Mouse (Mus musculus) lung, adult 2 months (tissue): ENCODE results near the gene Madd. TPM values are rescaled to one million over a fixed set of nuclear protein-coding genes. Genes with fewer than 3 reads are reported as not detected.

Experiments used
- DNase-seq: peaks from one replicate; pipeline ENCODE4 v3.0.0; 2022
- H3K4me1 ChIP-seq: fragments of 200-500 bp; 2 replicates; pipeline ENCODE4 v1.6.1; 2011; ENCODE audit warnings: low read length; ENCODE audit not compliant: control insufficient read depth, insufficient read depth
- H3K4me3 ChIP-seq: fragments of 200-500 bp; replicated peaks from 2 replicates; pipeline ENCODE3; 2011; ENCODE audit warnings: low read depth, mild to moderate bottlenecking, control low read depth, low read length; ENCODE audit errors: extremely low read depth
- CTCF ChIP-seq: fragments of 200-500 bp; IDR thresholded peaks from 2 replicates; pipeline ENCODE4 v1.5.1; 2011; ENCODE audit warnings: mild to moderate bottlenecking, low read length, control low read depth; ENCODE audit not compliant: insufficient read depth
- POLR2A ChIP-seq: fragments of 200-500 bp; IDR thresholded peaks from 2 replicates; pipeline ENCODE4 v1.6.1; 2011; ENCODE audit warnings: low read depth, mild to moderate bottlenecking, control low read depth, low read length, borderline replicate concordance; ENCODE audit errors: extremely low read depth
- WGBS: fragments of 180-500 bp; shearing (Covaris S2); methylation state at CpG from one replicate; pipeline ENCODE4 v1.1.7; 2018; 5-methylcytosine and 5-hydroxymethylcytosine counted together
- polyA plus RNA-seq: library from polyadenylated mRNA; depleted of rRNA; stranded (reverse); fragments of >200 nt; gene quantifications from 2 replicates; pipeline ENCODE4 v1.2.3, GENCODE M21; 2012; rRNA removed

Madd gene
- 21.7 and 31.3 TPM in 2 replicates for polyA plus RNA-seq

DNA sequence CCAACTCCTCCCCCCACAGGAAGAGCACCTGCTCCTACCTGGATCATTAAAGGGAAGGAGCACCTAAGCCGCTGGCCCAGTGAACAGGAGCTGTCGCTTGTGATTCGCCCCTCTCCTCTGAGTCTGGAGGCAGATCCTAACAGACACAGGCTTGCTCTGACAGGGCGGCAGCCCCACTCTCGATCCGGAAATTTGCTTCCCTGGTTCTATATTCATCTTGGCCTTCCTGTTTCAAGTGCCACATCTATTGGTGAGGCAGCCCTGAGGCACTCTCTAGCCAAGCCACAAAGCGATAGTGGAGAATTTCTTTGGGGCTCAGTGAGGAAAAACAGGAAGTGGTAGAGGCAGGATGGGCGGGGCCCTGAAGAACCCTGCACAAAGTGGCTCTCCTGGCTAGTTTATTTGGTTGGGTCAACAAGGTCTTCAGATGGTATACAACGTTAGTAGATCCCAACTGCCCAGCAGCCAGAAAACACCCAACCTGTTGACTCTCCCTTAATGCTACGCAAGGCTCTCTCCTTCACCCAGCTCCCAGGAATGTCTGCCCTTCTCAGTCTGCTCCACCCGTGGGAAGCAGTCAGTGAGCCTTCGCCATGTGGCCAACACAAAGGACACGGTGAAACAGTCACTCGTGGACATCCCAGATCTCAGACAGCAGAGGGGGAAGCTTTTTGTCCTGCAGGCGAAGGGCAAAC, at the start of gene Madd:
Madd (minus strand) TSS at position 127 of the 695 bp plus-strand sequence.
- peak within 1 kb of the TSS; percentile 88 for H3K4me3 ChIP-seq
- DNase-seq = peak; percentile 74
- 36% methylated on average over 15 of the region's 15 CpGs for WGBS
- peaks cover 10% of the 10 kb centered on the region for H3K4me1 ChIP-seq
- TF ChIP-seq POLR2A (peak; percentile 34; the same call in 1 of the 2 replicates), CTCF (no peak)

DNA sequence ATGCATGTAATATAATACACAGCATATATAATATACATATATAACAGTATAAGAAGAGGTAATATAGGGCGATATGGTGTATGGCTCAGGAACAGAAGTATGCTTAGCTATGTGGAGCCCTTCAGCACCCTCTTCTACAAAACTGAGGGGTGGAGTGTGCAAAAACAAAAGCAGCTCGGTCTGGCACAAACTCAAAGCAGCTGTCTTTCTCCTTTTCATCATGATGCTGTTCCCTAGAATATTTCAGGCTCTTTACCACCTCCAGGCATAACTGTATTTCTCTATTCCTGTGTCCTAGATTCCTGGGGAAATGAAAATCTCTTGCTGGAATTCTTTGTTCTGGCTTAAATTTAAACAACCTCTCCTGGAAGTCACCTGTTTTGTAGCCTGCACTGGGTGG, 46.1 kb upstream of the Madd start:
- WGBS = 76% methylated on average over 2 of the region's 2 CpGs
- Histone ChIP-seq H3K4me3 (no peak overlapping the region), H3K4me1 (no peaks in the 10 kb centered on the region)
- no peak for TF ChIP-seq CTCF
- TF ChIP-seq POLR2A = no peak
- no peak for DNase-seq

DNA sequence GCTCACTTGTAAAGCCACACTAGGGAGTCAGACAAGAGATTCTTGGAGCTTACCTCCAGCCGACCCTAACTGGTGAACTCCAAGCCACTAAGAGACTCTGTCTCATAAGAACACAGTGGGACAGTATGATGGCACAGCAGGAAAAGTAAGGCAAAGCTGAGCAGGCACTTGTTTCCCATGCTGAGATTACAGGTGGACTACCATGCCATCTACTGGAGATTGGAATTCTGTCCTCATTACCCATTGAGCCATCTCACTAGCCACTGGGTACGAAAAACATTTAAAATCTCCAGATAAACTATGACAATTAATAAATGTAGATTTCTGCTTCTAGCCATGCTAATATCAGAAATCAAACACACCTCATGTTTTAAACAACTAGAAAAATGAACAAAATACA, 40.0 kb upstream of the Madd start:
- Histone ChIP-seq H3K4me3 (no peak overlapping the region), H3K4me1 (no peaks in the 10 kb centered on the region)
- WGBS = 75% methylated on average over 2 of the region's 2 CpGs
- no peak for TF ChIP-seq POLR2A
- TF ChIP-seq CTCF = no peak
- DNase-seq = no peak

DNA sequence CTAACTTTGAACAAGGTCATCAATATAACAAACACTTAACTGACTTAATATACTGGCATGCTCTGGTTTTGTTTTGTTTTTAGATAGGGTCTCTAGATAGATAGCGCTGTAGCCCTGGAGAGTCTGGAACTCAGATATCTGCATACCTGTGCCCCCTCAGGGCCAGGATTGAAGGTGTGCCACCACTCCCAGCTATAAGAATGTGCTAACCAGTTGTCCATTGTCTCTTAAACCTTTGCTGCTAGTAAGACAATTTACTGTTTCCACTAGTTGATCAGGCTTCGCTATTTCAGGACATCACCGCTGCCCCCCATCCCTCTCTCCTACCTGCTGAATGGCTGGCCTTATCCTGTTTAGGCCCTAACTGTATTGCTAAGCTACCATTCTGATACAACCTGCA, 36.9 kb upstream of the Madd start:
- WGBS = 96% methylated on average over 3 of the region's 3 CpGs
- no peak for TF ChIP-seq CTCF
- TF ChIP-seq POLR2A = no peak
- no peak for DNase-seq

DNA sequence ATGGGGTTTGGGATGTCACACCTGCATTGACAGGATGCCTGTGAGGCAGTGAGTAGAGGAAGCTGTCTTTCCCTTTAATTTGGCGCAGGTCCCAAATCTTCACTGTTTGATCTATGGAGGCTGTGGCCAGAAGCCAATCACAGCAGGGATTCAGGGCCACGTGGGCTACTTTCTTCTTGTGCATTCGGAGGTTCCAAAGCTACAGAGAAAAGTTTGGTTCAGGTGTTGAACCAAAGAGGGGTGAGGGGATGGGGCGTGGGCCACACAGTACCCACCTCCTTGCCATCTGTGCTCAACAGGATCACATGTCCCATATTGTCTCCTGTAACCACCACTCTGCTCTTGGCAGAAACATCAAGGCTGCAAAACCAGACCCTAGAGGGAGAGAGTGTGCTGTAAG, 33.4 kb upstream of the Madd start:
- WGBS = 66% methylated on average over 4 of the region's 4 CpGs
- DNase-seq = no peak
- Histone ChIP-seq H3K4me1 (no peaks in the 10 kb centered on the region), H3K4me3 (no peak overlapping the region)
- no peak for TF ChIP-seq CTCF
- no peak for TF ChIP-seq POLR2A

More for the DNA sequence above, 36.9 kb upstream of the Madd start:
- H3K4me1 ChIP-seq = no peaks in the 10 kb centered on the region
- no peak overlapping the region for H3K4me3 ChIP-seq

DNA sequence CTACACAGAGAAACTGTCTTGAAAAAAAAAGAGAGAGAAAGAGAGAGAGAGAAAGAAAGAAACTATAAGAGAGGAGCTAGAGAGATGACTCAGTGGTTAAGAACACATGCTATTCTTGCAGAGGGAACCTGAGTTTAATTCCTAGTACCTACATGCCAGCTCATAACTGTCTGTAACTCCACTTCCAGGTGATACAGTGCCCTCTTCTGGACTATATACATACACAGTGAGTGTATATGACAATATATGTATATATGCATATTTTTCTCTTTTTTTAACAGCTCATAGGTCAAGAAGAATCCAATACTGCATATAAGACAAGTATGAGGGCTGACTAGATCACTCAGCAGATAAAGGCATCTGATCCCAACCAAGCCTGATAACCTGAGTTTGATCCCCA, 29.7 kb upstream of the Madd start:
- Histone ChIP-seq H3K4me1 (no peaks in the 10 kb centered on the region), H3K4me3 (no peak overlapping the region)
- TF ChIP-seq POLR2A (no peak), CTCF (no peak)
- no peak for DNase-seq

DNA sequence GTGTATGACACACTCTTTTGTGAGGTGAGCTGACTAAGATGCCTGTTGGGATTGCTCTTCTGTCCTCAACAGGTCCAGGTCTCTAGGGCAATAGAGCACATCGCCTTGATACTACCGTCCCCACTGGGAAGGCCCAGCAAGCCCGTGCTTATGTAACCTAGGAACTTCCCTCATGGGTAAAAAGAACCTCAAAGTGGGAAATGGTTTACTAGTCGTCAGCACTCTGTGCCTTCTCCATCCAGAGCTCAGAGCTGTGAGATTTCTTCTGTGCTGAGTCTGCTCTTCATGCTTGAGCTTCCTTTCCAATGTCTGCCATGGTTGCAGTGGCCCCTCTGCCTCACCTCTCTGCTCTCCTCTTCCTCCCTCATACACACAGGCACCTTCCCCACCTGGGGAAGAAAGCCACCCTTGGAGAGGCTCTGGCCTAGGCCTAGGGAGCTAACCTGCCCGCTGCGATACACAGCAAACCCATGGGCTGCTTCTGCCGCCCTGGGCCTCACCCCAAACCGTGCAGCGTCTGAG, 22.7 kb upstream of the Madd start:
- no peak for TF ChIP-seq POLR2A
- TF ChIP-seq CTCF = no peak
- WGBS = 84% methylated on average over 9 of the region's 9 CpGs
- peaks cover 3% of the 10 kb centered on the region for H3K4me1 ChIP-seq
- no peak for DNase-seq
- no peak overlapping the region for H3K4me3 ChIP-seq

DNA sequence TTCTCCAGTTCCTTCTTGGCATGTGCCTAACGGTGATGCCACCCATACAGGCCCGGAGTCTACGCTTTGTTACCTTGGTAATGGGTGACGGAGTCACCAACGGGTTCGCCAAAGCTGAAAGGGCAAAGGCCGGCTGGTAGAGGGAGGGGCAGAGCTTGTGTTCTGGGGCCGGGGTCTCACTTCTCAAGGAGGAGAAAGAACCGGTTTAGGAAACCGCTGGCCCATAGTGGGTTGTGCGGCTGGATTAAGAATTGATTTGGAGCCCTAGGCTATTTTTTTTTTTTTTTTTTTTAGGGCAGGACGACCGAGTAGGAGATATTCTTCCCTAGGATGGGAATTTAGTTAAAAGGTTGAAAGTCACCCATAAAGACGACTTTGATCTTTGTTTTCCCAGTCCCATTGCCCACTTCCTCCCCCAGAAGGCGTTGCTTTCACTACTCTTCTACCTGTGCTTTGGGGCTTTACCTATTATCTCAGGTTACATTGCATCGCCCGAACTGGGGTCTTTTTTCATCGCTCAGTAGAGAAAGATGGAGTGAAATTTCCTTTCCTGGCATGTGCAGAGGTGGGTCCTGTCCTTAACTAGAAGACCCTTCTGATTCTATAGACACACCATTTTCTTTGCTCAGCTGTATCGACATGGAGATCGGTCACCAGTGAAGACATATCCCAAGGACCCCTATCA, 19.5 kb upstream of the Madd start:
- Histone ChIP-seq H3K4me3 (peak overlapping the region; percentile 97), H3K4me1 (peaks cover 3% of the 10 kb centered on the region)
- DNase-seq = no peak
- WGBS = 12% methylated on average over 20 of the region's 20 CpGs
- no peak for TF ChIP-seq POLR2A
- TF ChIP-seq CTCF = no peak

DNA sequence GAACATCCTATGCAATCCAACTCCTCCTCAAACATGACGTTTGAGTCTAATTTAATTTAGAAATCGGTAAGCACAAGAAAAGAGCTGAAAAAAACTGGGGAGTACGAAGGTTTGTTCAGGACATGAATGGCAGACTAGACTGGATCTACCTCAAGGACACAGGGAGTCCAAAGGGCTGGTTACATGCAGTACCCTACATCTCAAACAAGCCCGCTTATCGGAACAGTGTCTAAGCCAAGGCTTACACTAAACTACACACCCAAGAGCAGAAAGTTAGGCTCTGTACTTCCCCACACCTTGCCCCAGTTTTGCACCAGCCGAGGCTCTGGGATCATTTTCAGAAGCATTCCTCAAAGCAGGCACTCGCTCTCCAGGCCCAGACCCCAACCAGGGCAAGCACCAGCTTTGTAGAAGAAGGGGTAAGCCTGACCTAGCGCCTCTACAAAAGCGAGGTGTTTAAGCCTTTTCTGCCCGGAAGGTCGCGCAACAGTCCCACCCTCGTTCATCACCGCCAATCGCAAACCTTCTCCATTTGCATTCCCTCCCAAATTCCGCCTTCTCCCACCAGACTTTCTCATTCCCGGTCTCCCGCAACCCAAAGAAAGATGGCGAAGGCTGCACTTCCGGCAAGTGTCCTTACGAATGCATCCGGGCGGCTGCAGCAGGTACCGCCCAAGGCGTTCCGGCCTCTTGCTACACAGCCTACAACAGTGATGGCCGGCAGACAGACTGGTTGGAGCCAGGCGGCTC, 18.8 kb upstream of the Madd start, which contains the start of the genes Nr1h3 and Acp2:
Nr1h3 (minus strand) TSS at position 613 of the 750 bp plus-strand sequence.
Acp2 (plus strand) TSS at position 664 of the 750 bp plus-strand sequence.
- WGBS = 3% methylated on average over 28 of the region's 28 CpGs
- Histone ChIP-seq H3K4me3 (peak within 1 kb of the TSS; percentile 97), H3K4me1 (peaks cover 3% of the 10 kb centered on the region)
- peak; percentile 94 for DNase-seq
- TF ChIP-seq CTCF (no peak), POLR2A (peak; percentile 61; the same call in 1 of the 2 replicates)
